In genomic region chr10:81349146-81349545, GRCm38 (mm10) we compare ENCODE assay signal across 8 mouse cellular contexts. TPM values are rescaled to one million over a fixed set of nuclear protein-coding genes. Genes with fewer than 3 reads are reported as not detected.
DNase-seq lines count a peak whose midpoint lies in the region; ATAC-seq and TF ChIP-seq lines count a peak whose summit lies in the region.

No protein-coding gene starts in this region.

- H3K4me1 ChIP-seq in heart, embryonic 11.5 days (ENCODE audit: control insufficient read depth, insufficient read depth, low read length), result peaks cover 37% of the 10 kb centered on the region
- peaks cover 13% of the 10 kb centered on the region; the same call in 1 of the 2 replicates for H3K4me1 ChIP-seq in hindbrain, embryonic 11.5 days (replicated peaks; ENCODE audit: control insufficient read depth, insufficient read depth, low read length)
- peaks cover 32% of the 10 kb centered on the region for H3K4me1 ChIP-seq in limb, embryonic 15.5 days

- 5% methylated on average over 12 of the region's 12 CpGs for WGBS in heart, embryonic 11.5 days (ENCODE audit: insufficient replicate concordance)
- WGBS in hindbrain, embryonic 11.5 days, result 3% methylated on average over 11 of the region's 12 CpGs
- WGBS in limb, embryonic 15.5 days, result 7% methylated on average over 12 of the region's 12 CpGs

- peak overlapping the region; percentile 80 for H3K27ac ChIP-seq in heart, embryonic 11.5 days (ENCODE audit: low read depth, low read length)
- no peak overlapping the region for H3K27ac ChIP-seq in hindbrain, embryonic 11.5 days (ENCODE audit: low read depth, low read length)
- 0 out of 2 replicates have a peak overlapping the region, but pooled peaks have one; percentile 77 for H3K27ac ChIP-seq in limb, embryonic 15.5 days

- TF ChIP-seq POLR2A in myocyte (IDR thresholded peaks at IDR 0.05; ENCODE audit: insufficient read length, low read depth), result no peak

- peak overlapping the region; percentile 93 for H3K9ac ChIP-seq in heart, embryonic 11.5 days (ENCODE audit: low read depth, low read length)
- H3K9ac ChIP-seq in hindbrain, embryonic 11.5 days (ENCODE audit: low read depth, low read length), result peak overlapping the region; percentile 88
- H3K9ac ChIP-seq in limb, embryonic 15.5 days, result peak overlapping the region; percentile 78; the same call in 1 of the 2 replicates

- 0 out of 2 replicates have a peak, but pooled peaks cover 7% of the 10 kb centered on the region for H3K27me3 ChIP-seq in heart, embryonic 11.5 days (ENCODE audit: control insufficient read depth, insufficient read depth, low read length)
- peaks cover 17% of the 10 kb centered on the region for H3K27me3 ChIP-seq in hindbrain, embryonic 11.5 days (ENCODE audit: control insufficient read depth, insufficient read depth, low read length)
- peaks cover 16% of the 10 kb centered on the region for H3K27me3 ChIP-seq in limb, embryonic 15.5 days
- H3K27me3 ChIP-seq in myocyte (ENCODE audit: control insufficient read depth, insufficient read depth, insufficient read length), result no peaks in the 10 kb centered on the region

- peak overlapping the region; percentile 85 for H3K4me3 ChIP-seq in heart, embryonic 11.5 days (ENCODE audit: low read depth, low read length)
- H3K4me3 ChIP-seq in hindbrain, embryonic 11.5 days (ENCODE audit: low read depth, low read length), result peak overlapping the region; percentile 90
- peak overlapping the region; percentile 79 for H3K4me3 ChIP-seq in limb, embryonic 15.5 days
- peak overlapping the region; percentile 69 for H3K4me3 ChIP-seq in myocyte

- no peak for DNase-seq in heart, adult 9 months (ENCODE audit: low spot score in 2 of 2)
- peak; percentile 70 for DNase-seq in c-Kit-positive CD71-positive TER-119-negative erythroid progenitor cells, embryonic 14.5 days (ENCODE audit: low read depth)
- DNase-seq in hindbrain, embryonic 11.5 days (ENCODE audit: low spot score), result no peak
- no peak for DNase-seq in left cerebral cortex, postnatal 36 days (ENCODE audit: low spot score in 2 of 2)
- DNase-seq in cerebellum, adult 18-20 months, result no peak

- H3ac ChIP-seq in myocyte (ENCODE audit: control insufficient read depth, insufficient read length), result peak overlapping the region; percentile 29

- ATAC-seq in heart, embryonic 11.5 days (replicated peaks; ENCODE audit: insufficient number of reproducible peaks, low FRiP score, low TSS enrichment), result peak; percentile 33; the same call in 1 of the 2 replicates
- ATAC-seq in hindbrain, embryonic 11.5 days (ENCODE audit: low FRiP score), result no peak
- ATAC-seq in limb, embryonic 15.5 days (ENCODE audit: insufficient number of reproducible peaks, low FRiP score, low TSS enrichment, low read depth), result no peak

- peak overlapping the region; percentile 95 for H3K4me2 ChIP-seq in heart, embryonic 11.5 days
- peak overlapping the region; percentile 89 for H3K4me2 ChIP-seq in hindbrain, embryonic 11.5 days (replicated peaks; ENCODE audit: low read depth, low read length)
- peak overlapping the region; percentile 84 for H3K4me2 ChIP-seq in limb, embryonic 15.5 days
- H3K4me2 ChIP-seq in myocyte (ENCODE audit: low read depth), result peak overlapping the region; percentile 100

- intact Hi-C loops in left cerebral cortex, postnatal 36 days (cut with DNase I), result no loop called here

- H3K79me2 ChIP-seq in myocyte (ENCODE audit: control insufficient read depth, insufficient read depth), result no peaks in the 10 kb centered on the region

- H3K36me3 ChIP-seq in heart, embryonic 11.5 days (ENCODE audit: control insufficient read depth, insufficient read depth, low read length), result peaks cover 11% of the 10 kb centered on the region; the same call in 1 of the 2 replicates
- no peaks in the 10 kb centered on the region; the same call in 1 of the 2 replicates for H3K36me3 ChIP-seq in hindbrain, embryonic 11.5 days (ENCODE audit: control insufficient read depth, insufficient read depth, low read length)
- H3K36me3 ChIP-seq in limb, embryonic 15.5 days, result peaks cover 19% of the 10 kb centered on the region
- H3K36me3 ChIP-seq in myocyte (ENCODE audit: control insufficient read depth, insufficient read depth), result peaks cover 9% of the 10 kb centered on the region

- no peaks in the 10 kb centered on the region for H3K9me3 ChIP-seq in heart, embryonic 11.5 days (replicated peaks; ENCODE audit: control insufficient read depth, low read length)
- H3K9me3 ChIP-seq in hindbrain, embryonic 11.5 days (ENCODE audit: control insufficient read depth, low read length), result no peaks in the 10 kb centered on the region
- no peaks in the 10 kb centered on the region for H3K9me3 ChIP-seq in limb, embryonic 15.5 days

TF ChIP-seq in myocyte, 11 proteins besides CTCF, POLR2A, EP300 and RAD21:
- TF ChIP-seq TCF3 (IDR thresholded peaks at IDR 0.05; ENCODE audit: insufficient read length, low read depth) (no peak), E2F4 (IDR thresholded peaks at IDR 0.05; ENCODE audit: insufficient read depth) (no peak), SRF (IDR thresholded peaks at IDR 0.05; ENCODE audit: control insufficient read depth, insufficient read length, low read depth) (no peak), MAX (IDR thresholded peaks at IDR 0.05; ENCODE audit: low read depth) (no peak), CEBPB (IDR thresholded peaks at IDR 0.05; ENCODE audit: insufficient read depth, poor library complexity, severe bottlenecking) (no peak), POLR2AphosphoS2 (IDR thresholded peaks at IDR 0.05; ENCODE audit: insufficient read length, low read depth) (no peak), USF1 (IDR thresholded peaks at IDR 0.05; ENCODE audit: low read depth) (no peak)

RNA-seq across cellular contexts. Expression of gene Hmg20b, which starts 1.1 kb away (rescaled TPM):
- polyA plus RNA-seq in heart, embryonic 11.5 days (2014; fragmentation: Nextera tagmentation; extraction: Ambion mirVana), result 102 and 107 TPM in 2 replicates
- 90.2 and 100 TPM in 2 replicates for polyA plus RNA-seq in hindbrain, embryonic 11.5 days (2014; fragmentation: Nextera tagmentation; extraction: Ambion mirVana)
- polyA plus RNA-seq in limb, embryonic 15.5 days (2015; fragmentation: Nextera tagmentation; extraction: Ambion mirVana), result 86.0 and 89.9 TPM in 2 replicates
- polyA plus RNA-seq in myocyte (2012; fragmentation: generic; extraction: Trizol), result 80.2 TPM
- total RNA-seq in left cerebral cortex, postnatal 36 days (2021), result 10 to 100 TPM; 27.0 to 35.5 TPM

RNA-seq across cellular contexts. Expression of gene Gipc3, which starts 6.1 kb away (rescaled TPM):
- not detected in 2 replicates for polyA plus RNA-seq in heart, embryonic 11.5 days (2014; fragmentation: Nextera tagmentation; extraction: Ambion mirVana)
- not detected in 2 replicates for polyA plus RNA-seq in hindbrain, embryonic 11.5 days (2014; fragmentation: Nextera tagmentation; extraction: Ambion mirVana)
- 0.04 and 0.07 TPM in 2 replicates for polyA plus RNA-seq in limb, embryonic 15.5 days (2015; fragmentation: Nextera tagmentation; extraction: Ambion mirVana)
- polyA plus RNA-seq in myocyte (2012; fragmentation: generic; extraction: Trizol), result 0.10 TPM
- 1 to 10 TPM; 1.4 to 1.8 TPM for total RNA-seq in left cerebral cortex, postnatal 36 days (2021)

RNA-seq across cellular contexts. Expression of gene Mfsd12, which starts 8.1 kb away (rescaled TPM):
- 4.6 and 4.7 TPM in 2 replicates for polyA plus RNA-seq in heart, embryonic 11.5 days (2014; fragmentation: Nextera tagmentation; extraction: Ambion mirVana)
- polyA plus RNA-seq in hindbrain, embryonic 11.5 days (2014; fragmentation: Nextera tagmentation; extraction: Ambion mirVana), result 3.9 and 4.6 TPM in 2 replicates
- 13.3 and 13.4 TPM in 2 replicates for polyA plus RNA-seq in limb, embryonic 15.5 days (2015; fragmentation: Nextera tagmentation; extraction: Ambion mirVana)
- polyA plus RNA-seq in myocyte (2012; fragmentation: generic; extraction: Trizol), result 21.7 TPM
- total RNA-seq in left cerebral cortex, postnatal 36 days (2021), result 10 to 100 TPM; 39.6 to 40.9 TPM

RNA-seq across cellular contexts. Expression of gene 4930404N11Rik, which starts 16.5 kb away (rescaled TPM):
- polyA plus RNA-seq in heart, embryonic 11.5 days (2014; fragmentation: Nextera tagmentation; extraction: Ambion mirVana), result 0.23 and 0.67 TPM in 2 replicates
- polyA plus RNA-seq in hindbrain, embryonic 11.5 days (2014; fragmentation: Nextera tagmentation; extraction: Ambion mirVana), result 0.47 TPM in 1 of 2 replicates, not detected in the other
- polyA plus RNA-seq in limb, embryonic 15.5 days (2015; fragmentation: Nextera tagmentation; extraction: Ambion mirVana), result 0.60 and 1.6 TPM in 2 replicates
- polyA plus RNA-seq in myocyte (2012; fragmentation: generic; extraction: Trizol), result 0.92 TPM
- 1 to 10 TPM in 1 of 2 experiments, under 1 TPM in 1; 0.49 to 2.2 TPM for total RNA-seq in left cerebral cortex, postnatal 36 days (2021)

RNA-seq across cellular contexts. Expression of gene Tbxa2r, which starts 20.6 kb away (rescaled TPM):
- polyA plus RNA-seq in heart, embryonic 11.5 days (2014; fragmentation: Nextera tagmentation; extraction: Ambion mirVana), result 10.9 and 11.2 TPM in 2 replicates
- 2.3 TPM in 2 replicates for polyA plus RNA-seq in hindbrain, embryonic 11.5 days (2014; fragmentation: Nextera tagmentation; extraction: Ambion mirVana)
- polyA plus RNA-seq in limb, embryonic 15.5 days (2015; fragmentation: Nextera tagmentation; extraction: Ambion mirVana), result 11.9 and 12.8 TPM in 2 replicates
- 0.16 TPM for polyA plus RNA-seq in myocyte (2012; fragmentation: generic; extraction: Trizol)
- under 1 TPM; 0.45 to 0.99 TPM for total RNA-seq in left cerebral cortex, postnatal 36 days (2021)
